Mouse (Mus musculus): ENCODE measurements around the gene Gm20388.
"Not testable (repeated sequence)": the region's sequence is repeated elsewhere in the genome, so short reads cannot be mapped to it uniquely, and the experiment has no call there.

The Gm20388 gene

GRCm38 (mm10) chr8:121294234-121295108 lies 1383.8 kb downstream of the Gm20388 start:
- no peak for DNase-seq (ENCODE audit: low read depth, low spot score)

- DNase-seq (ENCODE audit: low read depth, low spot score) = no peak
Measured at GRCm38 (mm10) chr8:121296082-121296481, 1385.4 kb downstream of the Gm20388 start.

GRCm38 (mm10) chr8:121296597-121296996 lies 1386.0 kb downstream of the Gm20388 start:
- no peak for DNase-seq (ENCODE audit: low read depth, low spot score)

- no peak for DNase-seq (ENCODE audit: low read depth, low spot score)
Measured at GRCm38 (mm10) chr8:121297299-121297698, 1386.7 kb downstream of the Gm20388 start.

- no peak for DNase-seq (ENCODE audit: low read depth, low spot score)
Measured at GRCm38 (mm10) chr8:121300066-121300465, 1389.4 kb downstream of the Gm20388 start.

- DNase-seq (ENCODE audit: low read depth, low spot score) = no peak
Measured at GRCm38 (mm10) chr8:121300501-121301411, 1390.1 kb downstream of the Gm20388 start.

GRCm38 (mm10) chr8:121301431-121301830 lies 1390.8 kb downstream of the Gm20388 start:
- no peak for DNase-seq (ENCODE audit: low read depth, low spot score)

- DNase-seq (ENCODE audit: low read depth, low spot score) = no peak
Measured at GRCm38 (mm10) chr8:121301978-121302649, 1391.5 kb downstream of the Gm20388 start.

GRCm38 (mm10) chr8:121307723-121308122 lies 1397.1 kb downstream of the Gm20388 start:
- DNase-seq (ENCODE audit: low read depth, low spot score) = no peak

GRCm38 (mm10) chr8:121310976-121311819 lies 1400.6 kb downstream of the Gm20388 start:
- DNase-seq (ENCODE audit: low read depth, low spot score) = no peak

- DNase-seq (ENCODE audit: low read depth, low spot score) = no peak
Measured at GRCm38 (mm10) chr8:121313458-121313857, 1402.8 kb downstream of the Gm20388 start.

GRCm38 (mm10) chr8:121314036-121314435 lies 1403.4 kb downstream of the Gm20388 start:
- no peak for DNase-seq (ENCODE audit: low read depth, low spot score)

GRCm38 (mm10) chr8:121315569-121315968 lies 1404.9 kb downstream of the Gm20388 start:
- no peak for DNase-seq (ENCODE audit: low read depth, low spot score)

- DNase-seq (ENCODE audit: low read depth, low spot score) = no peak
Measured at GRCm38 (mm10) chr8:121316009-121316408, 1405.4 kb downstream of the Gm20388 start.

- not testable (repeated sequence) for DNase-seq (ENCODE audit: low read depth, low spot score)
Measured at GRCm38 (mm10) chr8:121318756-121319155, 1408.1 kb downstream of the Gm20388 start.

GRCm38 (mm10) chr8:121319491-121319890 lies 1408.8 kb downstream of the Gm20388 start:
- DNase-seq (ENCODE audit: low read depth, low spot score) = no peak

- DNase-seq (ENCODE audit: low read depth, low spot score) = no peak
Measured at GRCm38 (mm10) chr8:121326164-121326910, 1415.7 kb downstream of the Gm20388 start.

GRCm38 (mm10) chr8:121332436-121332835 lies 1421.8 kb downstream of the Gm20388 start:
- no peak for DNase-seq (ENCODE audit: low read depth, low spot score)

GRCm38 (mm10) chr8:121334495-121335424 lies 1424.1 kb downstream of the Gm20388 start:
- no peak for DNase-seq (ENCODE audit: low read depth, low spot score)

Data from c-Kit-negative CD71-positive TER-119-positive erythroid progenitor cells, embryonic 14.5 days (primary cell).